Mouse (Mus musculus): Measurements from ENCODE around the gene Mogs.

The Mogs gene

DNA sequence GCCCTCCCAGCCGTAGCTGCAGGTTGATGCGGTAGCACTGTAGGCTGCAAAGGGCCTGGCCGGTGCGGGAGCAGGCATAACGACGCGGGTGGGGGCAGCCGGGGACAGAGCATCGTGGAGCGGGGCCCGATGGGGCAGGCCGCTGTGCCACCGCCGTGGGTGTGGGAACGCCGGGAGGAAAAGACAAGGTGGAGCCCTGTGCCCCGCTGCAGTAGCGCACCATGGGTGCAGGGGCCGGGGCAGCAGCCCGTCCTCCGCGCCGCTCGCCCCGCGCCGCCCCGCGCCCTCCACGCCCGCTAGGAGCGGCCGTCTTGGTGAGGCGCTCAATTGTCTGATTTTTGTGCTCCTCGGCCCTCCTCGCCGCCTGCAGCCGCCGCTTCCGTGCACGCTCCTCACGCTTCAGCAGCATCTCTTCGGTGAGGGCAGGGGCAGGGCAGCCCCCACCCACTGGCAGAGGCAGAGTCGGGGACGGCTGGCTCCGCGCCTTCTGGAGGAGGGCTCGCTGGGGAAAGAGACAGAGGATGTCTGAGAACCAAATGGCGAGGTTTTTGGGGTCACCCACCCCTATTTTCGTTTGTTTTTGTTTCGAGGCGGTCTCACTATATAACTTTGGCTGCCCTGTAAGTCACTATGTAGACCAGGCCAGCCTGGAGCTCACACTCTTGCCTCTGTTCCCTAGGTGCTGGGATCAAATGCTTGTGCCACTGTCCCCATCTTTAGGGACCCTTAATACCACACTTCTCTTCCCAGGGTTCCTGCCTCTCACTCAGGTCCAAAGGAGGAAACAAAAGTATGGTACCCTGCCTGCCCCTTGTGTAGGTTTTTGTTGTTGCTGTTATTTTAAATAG lies 6.8 kb downstream of the Mogs start:
- DNase-seq = peak; percentile 48 to 62

DNA sequence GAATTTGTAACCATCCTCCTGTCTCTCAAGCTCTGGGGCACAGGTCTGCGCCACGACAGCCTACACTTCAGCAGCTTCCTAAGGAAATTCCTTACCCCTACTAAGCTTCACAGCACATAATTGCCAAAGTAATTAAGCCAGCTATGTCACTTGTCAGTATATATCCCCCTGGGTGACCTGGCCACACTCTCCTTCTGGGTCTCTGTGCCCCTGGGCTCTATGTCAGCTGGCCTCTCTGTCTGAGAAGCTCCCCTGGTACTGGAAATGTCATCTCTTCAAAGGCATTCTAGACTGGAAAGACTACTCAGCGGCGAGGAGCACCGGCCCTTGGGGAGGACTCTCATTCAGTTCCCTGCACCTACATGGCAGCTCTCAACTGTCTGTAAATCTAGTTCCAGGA lies 7.7 kb downstream of the Mogs start:
- no peak for DNase-seq

DNA sequence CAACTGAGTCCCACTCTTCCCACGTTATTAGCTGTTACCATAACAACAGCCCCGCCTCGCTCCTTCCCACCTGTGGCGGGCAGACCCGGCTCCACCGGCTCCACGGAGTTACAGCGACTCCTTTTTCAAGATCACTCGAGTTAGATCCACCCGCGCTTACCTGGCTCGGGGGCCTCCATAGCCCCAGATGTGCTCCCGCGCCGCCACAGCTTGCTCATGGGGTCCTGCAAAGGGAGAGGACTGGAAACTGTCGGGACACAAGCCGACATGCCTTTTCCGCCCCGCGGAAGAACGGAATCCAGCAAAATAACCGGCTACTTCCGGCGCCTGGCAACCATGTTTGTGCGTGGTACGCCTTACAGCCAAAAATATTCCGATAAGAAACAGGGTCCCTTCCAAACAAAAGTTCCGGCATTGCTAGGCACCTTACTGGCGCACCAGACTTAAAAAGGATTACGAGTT lies 9.6 kb downstream of the Mogs start:
- peak; percentile 92 to 95 for DNase-seq

DNA sequence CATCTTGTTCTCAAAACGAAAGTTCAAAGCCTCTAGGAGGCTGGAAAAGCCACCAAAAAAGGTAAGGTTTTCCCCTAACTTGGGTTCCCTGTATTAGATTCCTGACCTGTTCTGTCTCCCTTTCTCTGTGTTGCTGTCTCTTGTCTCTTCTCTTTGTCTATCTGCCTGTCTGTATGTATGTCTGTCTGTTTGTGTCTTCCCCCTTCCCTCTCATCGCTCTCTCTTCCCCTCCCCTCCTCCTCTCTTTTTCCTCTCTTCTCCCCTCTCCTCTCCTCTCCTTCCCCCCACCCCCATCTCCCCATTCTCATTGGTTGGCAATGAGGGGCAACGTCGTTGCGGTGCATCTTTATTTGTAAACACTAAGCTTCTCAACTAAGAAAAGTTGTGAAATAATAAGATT lies 10.0 kb downstream of the Mogs start, which contains the start of gene Ino80b:
Gene Ino80b (minus strand): TSS at position 101 of the 400 bp plus-strand sequence.
- DNase-seq = no peak

DNA sequence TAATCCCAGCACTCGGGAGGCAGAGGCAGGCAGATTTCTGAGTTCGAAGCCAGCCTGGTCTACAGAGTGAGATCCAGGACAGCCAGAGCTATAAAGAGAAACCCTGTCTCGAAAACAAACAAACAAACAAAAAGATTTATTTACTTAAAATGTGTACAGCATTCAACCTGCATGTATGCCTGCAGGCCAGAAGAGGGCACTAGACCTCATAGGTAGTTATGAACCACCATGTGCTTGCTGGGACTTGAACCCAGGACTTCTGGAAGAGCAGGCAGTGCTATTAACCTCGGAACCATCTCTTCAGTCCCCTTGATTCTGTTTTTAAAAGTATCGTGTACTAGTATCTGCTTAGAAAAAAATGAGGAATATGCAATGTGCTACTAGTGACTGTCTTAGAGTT lies 12.1 kb downstream of the Mogs start:
- DNase-seq = no peak

DNA sequence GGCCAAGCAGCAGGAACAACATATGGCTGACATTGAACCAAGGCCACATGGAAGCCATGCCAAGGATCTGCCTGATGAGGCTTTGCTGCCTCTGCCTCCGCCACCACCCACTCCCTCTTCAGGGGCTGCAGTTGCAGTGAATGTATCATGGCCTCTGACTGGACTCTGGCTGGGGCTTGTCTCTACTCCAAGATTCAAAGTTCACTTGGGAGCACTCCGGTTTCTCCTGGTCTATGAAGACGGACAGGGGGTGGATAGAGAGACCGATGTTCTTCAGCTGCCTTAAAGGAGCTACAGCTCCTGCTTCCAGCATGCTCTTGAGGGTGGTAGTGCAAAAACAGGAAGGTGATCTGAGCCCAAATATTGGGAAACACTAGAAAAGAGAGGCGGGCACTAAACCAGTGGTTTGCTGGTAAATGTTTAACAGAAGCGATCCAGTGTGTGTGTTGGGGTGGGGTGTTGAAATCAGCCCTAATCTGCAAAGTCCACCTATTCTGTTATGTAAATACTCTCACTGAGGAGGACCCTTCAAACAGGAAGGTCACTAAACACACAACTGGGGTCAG lies 16.3 kb downstream of the Mogs start:
- DNase-seq = peak; percentile 49 to 67

DNA sequence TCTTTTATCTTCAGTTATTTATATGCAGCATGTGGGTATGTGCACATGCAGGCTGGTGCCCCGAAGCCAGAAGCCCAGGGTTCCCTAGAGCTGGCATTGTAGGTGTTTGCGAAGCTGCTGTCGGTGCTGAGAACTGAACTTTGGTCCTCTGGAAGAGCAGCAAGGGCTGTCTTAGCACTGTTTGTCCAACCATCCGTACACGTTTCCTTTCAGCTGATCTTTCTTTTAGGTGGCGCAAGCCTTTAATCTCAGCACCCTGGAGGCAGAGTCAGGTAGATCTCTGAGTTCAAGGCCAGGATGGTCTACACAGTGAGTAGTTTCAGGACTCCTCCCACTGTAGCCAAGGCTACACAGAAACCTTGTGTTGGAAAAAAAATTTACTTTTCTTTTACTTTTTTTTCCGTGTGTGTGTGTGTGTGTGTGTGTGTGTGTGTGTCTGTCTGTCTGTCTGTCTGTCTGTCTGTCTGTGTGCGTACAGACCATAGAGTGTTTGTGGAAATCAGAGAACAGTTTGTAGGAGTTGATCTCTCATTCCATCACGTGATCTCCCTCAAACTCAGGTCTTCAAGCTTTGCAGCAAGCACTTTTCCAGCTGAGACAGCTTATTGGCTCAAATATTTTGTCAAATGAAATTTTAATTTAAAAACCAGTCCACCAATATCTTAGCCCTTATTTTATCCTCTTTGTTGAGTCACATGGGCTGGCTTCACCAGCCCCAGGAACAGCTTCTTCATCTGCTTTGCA lies 17.1 kb downstream of the Mogs start:
- no peak for DNase-seq

DNA sequence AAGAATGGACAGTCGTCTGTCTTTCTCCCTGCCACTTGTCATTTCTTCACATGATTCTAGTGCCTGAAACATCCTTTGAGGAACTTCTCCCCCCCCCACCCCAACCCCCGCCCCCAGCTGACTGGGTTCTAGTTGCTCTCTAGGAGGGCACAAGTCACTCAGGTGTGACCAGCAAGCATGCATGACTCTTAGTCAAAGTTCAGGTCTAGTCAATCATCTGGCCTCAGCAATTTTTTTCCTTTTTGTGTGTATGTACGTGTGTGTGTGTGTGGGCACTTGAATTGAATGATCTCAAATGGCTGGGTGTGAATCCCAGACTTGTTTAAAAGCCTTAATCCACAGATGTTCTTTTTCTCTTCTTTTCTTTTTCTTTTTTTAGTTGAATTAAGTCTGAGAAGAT lies 18.9 kb downstream of the Mogs start:
- DNase-seq = no peak

DNA sequence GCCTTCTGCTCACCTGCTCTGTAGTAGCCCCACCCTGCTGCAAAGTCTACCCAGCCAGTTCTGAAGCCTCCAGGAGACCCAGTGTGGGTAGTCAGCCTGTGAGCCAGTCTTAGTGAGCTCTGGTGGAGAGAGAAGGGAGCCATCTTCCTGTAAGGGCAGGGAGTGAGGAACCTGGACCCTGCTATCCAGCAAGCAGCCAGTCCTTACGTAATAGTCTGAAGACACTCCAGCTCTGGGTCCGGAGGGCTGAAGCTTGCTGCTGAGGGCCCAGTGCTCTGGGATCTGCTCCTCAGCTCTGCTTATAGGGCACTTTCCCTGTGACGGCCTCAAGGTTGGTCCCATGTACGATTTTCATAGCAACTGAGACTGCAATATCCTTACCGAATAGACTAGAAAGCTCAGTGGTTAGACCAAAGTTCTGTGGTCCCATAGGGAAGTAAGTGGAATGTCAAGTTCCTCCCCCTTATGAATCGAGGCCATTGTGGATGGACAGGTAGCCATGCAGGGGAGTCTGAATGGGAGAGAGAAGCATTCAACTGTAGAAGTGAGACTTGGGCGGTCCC lies 19.7 kb downstream of the Mogs start, which contains the start of gene Rtkn:
Gene Rtkn (plus strand): TSS at position 513 of the 563 bp plus-strand sequence.
- peak in 1 of 2 experiments; percentile 38 for DNase-seq

DNA sequence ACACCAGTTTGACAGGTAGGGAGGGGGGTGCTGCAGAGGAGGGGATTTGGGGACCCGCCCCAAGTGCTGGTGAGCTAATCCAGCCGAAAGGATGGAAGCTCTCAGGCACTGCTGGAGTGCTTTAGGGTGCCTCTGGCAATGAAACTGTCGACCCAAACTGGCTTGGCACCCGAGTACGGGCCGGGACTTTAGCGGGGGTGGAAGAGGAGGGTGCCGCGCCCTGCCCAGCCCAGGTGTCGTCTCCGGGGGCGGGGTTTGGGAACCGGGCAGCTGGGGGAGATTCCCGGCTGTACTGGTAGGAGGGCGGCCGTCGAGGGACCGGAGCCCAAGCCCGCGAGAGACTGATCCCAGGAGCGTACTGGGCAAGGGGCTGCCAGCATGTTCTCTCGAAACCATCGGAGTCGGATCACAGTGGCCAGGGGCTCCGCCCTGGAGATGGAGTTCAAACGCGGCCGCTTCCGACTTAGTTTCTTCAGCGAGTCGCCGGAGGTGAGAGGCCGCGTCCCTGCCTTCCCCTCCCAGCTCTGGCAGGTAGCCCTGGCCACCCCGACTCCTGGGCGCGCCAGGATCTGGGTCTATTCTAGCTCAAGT lies 20.4 kb downstream of the Mogs start:
- peak; percentile 63 to 76 for DNase-seq

DNA sequence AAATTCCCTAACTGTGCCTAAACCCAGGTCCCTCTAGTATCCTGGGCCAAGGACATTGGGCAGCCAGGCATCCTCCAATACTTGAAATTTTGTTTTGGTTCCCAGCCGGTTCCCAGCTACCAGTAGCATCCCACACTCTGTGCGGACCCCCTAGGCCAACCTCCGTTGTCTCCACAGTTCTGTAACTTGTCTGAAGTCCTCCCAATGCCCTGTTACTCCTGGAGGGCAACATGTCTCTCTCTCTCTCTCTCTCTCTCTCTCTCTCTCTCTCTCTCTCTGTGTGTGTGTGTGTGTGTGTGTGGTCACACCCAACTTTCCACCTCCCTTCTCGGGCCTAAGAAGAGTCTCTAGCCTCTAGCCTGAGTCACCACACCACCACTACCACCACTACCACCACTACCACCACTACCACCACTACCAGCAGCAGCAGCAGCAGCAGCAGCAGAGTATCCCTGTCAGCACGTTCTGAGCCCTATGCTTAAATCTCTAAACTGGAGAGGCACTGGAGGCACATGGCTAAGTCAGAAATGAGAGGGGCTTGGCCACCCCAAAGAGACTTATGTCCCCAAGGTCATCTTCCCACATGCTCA lies 21.1 kb downstream of the Mogs start:
- DNase-seq = no peak

DNA sequence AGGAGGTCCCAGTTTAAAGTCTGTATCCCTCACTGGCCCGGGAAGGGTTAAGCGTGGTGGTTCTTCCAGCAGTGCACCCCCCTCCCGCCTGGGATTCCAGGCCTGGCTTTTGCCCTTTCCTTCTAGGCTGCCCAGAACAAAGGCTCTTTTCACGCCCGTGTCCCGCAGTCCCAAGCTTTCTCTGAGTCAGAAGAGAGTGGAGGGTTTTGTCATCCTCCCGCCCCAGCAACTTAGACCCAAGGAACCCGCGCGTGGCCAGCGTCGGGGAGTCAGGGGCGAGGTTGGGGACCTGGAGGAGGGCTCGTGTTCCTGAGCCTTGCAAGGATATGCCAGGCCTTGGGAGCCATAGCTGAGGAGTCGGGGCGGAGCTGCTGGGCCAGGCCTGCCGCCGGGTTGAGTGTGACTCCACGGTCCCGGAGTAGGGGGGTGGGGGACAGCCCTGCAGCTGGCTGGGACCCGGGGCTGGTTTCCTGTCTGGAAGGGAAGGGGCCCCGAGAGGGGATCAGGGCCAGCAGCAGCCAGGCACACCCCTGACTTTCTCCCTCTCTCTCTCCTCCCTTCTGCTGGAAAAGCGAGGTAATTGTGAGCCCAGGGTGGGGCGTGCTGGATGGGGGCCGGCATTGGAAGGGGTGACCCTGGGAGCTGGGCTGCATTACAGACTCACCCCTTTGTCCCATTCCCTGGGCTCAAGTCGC lies 21.7 kb downstream of the Mogs start:
- DNase-seq = peak; percentile 82 to 91

DNA sequence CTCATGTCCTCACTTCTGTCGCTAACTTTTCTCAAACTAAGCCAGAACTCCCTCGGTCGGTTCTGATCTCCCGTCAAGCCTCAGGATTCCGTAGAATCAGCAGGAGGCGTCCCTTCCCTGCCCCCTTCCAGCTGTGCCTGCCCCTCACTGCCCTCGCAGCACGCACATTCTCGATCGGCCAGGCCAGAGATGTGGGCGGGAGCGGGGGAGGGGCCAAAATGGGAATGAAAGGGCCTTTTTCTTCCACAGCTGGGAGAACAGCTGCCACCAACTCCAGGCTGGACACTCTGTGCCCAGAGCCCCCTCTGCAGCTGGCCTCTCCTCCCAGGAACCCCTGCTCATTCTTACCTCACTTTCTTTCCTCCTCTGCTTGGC lies 22.3 kb downstream of the Mogs start:
- peak; percentile 97 for DNase-seq

DNA sequence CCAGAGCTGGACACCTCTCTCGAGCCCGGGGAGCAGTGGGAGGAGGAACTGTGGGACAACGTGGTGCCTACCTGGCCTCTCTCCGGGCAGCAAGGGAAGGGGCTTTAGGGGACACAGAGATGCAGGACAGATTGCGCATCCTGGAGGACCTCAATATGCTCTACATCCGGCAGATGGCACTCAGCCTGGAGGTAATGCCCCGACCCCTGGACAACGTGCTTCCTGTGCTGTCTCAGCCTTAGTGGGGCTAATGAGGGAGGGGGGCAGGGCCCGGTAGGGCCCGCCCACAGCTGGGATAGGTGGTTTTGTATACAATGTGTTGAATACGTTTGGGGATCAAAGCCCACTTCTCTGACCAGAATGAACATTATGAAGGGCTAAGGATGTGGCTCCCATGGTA lies 22.8 kb downstream of the Mogs start:
- peak; percentile 64 to 77 for DNase-seq

DNA sequence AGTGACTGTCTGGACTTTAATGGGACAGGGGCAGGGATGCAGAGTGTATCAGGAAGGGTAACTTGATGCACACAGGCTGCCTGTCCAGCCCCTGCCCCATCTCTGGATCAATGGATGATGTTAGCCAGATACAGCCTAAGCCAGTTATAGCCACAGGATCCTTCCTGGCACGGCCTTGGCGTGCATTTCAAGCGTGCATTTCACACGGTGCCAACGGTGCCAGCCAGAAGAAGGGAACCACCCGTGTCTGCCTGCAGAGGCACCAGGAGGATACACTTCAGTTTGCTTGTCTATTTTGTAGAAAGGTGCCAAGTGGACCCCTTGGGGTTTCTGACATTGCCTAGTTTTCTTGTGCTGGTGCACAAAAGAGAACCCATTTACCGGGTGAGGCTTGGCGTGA lies 24.7 kb downstream of the Mogs start:
- no peak for DNase-seq

DNA sequence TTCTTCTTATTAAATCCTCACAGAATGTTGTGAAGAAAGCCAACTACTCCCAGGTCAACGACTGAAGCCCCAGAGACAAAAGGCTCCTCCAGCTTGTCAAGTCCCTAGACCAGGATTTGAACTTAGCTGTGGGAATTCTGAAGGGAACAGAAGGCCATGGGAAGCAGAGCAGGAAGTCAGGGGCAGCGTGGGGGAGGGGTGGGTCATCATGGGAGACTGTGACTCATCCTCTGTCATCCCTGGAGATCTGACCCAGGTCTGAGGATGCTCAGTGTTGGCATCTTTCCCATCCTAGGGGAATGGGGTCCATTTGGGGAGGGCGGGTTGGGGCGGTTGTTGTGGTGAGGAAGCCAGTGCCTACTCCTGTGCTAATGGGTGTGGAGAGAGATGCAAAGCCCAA lies 26.3 kb downstream of the Mogs start:
- peak; percentile 39 to 49 for DNase-seq

DNA sequence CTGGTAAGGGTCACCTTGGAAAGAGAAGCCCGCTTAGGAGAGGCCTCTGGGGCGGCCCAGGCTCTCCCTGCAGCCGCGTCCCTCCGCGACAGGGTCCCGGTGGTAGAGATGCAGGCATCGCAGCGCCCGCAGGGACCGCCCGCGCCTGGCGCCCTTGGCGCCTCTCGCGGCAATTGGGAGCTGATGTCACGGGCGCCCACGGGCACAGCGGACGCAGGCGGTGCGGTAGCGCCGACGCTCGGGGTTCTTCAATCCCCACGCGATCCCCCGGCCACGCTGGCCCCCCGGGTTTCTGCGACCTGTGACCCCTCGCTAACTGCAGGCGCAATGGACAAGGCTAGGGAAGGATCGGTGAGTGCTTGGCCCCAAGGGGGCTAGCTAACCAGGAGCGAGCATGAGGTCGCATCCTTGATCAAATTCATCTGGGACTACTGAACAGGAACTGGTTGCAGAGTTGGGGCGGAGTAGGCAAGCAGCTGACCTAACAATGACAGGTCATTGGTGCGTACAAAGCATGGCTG lies 27.0 kb downstream of the Mogs start:
- peak; percentile 47 to 64 for DNase-seq

DNA sequence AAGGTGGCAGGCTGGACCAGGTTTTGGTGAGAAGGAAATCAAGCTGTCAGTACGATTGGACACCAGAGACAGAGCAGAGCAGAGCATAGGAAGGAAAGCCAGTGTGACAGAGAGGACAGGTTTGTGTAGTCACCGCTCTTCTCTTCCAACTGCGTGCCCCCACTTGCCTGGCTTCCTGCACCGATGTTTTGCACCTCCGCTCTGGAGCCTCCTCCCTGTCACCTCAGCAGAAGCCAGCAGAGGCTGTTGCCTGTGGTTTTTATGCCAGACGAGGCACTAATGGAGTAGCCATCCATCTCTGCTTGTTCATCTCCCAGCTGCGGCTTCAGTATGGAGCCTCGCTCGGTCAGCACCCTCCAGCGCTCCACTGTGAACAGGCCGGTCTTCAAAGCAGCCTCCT lies 27.6 kb downstream of the Mogs start:
- DNase-seq = no peak

DNA sequence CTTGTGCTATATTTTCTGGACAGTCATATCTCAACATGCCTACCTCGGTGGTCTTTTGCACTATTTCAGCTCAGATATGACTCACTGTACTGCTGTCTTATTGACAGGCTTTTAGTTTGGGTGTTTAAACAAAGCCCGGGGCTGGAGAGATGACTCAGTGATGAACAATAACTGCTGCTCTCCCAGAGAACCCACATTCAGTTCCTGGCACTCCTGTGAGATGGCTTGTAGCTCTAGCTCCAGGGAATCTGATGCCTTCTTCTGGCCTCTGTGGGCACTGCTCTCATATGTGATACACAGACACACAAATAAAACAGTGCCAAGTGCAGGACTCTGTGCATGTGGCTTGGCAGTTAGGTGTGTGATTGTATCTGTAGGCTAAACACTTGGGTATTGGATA lies 29.9 kb downstream of the Mogs start:
- DNase-seq = no peak

DNA sequence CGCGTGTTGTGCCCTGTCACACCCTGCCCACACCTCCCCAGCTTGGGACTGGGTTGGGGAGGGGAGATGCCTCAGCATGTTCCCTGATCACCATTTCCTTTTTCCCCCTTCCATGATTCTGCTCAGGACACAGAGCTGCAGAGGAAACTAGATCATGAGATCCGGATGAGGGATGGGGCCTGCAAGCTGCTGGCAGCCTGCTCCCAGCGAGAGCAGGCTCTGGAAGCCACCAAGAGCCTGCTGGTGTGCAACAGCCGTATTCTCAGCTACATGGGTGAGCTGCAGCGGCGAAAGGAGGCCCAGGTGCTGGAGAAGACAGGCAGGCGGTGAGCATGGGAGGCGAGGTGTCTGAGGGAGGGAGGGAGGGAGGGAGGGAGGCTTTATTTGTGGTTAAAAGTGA lies 30.5 kb downstream of the Mogs start:
- no peak for DNase-seq

DNA sequence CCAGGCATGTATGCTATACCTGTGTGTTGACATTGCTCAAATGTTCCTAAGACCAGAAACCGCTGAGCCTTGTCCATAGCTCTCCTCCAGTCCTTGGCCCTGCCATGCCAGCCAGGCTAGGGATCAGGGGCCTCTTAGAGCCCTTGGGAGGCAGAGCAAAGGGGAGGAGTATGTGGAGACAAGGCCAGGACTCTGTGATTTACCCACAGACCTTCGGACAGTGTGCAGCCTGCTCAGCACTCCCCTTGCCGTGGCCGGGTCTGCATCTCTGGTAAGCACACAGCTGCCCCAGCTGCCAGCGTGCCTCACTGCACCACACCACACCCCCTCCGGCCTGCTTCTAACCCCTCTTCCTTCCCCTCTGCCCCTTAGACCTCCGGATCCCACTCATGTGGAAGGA lies 32.0 kb downstream of the Mogs start:
- peak in 1 of 2 experiments; percentile 50 for DNase-seq

DNA sequence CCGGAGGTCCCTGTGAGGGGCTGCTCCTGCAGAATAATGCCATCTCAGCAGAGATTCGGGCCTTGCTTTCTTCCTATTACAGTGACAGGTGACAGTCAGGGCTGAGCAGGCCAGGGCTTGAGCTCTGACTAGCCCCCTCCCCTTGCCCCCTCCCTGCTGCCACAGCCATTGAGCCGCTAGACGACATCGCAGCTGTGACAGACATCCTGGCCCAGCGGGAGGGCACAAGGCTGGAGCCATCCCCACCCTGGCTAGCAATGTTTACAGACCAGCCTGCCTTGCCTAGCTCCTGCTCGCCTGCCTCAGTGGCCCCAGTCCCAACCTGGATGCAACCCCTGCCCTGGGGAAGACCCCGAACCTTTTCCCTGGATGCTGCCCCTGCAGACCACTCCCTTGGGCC lies 36.4 kb downstream of the Mogs start:
- no peak for DNase-seq
